Mouse (Mus musculus): Measurements from ENCODE around the gene Cpne5. TPM values are rescaled to one million over a fixed set of nuclear protein-coding genes. Genes with fewer than 3 reads are reported as not detected.
"Not testable (repeated sequence)": the region's sequence is repeated elsewhere in the genome, so short reads cannot be mapped to it uniquely, and the experiment has no call there.

The Cpne5 gene
- polyA plus RNA-seq, 1 experiment from 2014 or later, result 17.2 TPM

GRCm38 (mm10) chr17:29260501-29260900 lies 22.5 kb upstream of the Cpne5 start:
- ATAC-seq (no peak), DNase-seq (ENCODE audit: low spot score) (no peak)
- Histone ChIP-seq H3K27me3 (replicated peaks; ENCODE audit: control insufficient read depth, insufficient read depth, low read length) (no peaks in the 10 kb centered on the region), H3K36me3 (ENCODE audit: control insufficient read depth, insufficient read depth, low read length) (peaks cover 49% of the 10 kb centered on the region), H3K4me1 (ENCODE audit: control insufficient read depth, insufficient read depth, low read length) (peaks cover 12% of the 10 kb centered on the region), H3K9me3 (replicated peaks; ENCODE audit: control insufficient read depth, low read length) (no peaks in the 10 kb centered on the region), H3K9ac (ENCODE audit: low read length) (no peak overlapping the region), H3K4me3 (ENCODE audit: low read depth, low read length) (no peak overlapping the region), H3K27ac (ENCODE audit: low read depth, low read length) (no peak overlapping the region), H3K4me2 (ENCODE audit: low read length) (no peak overlapping the region)
- 92% methylated on average over 15 of the region's 15 CpGs for WGBS

DNA sequence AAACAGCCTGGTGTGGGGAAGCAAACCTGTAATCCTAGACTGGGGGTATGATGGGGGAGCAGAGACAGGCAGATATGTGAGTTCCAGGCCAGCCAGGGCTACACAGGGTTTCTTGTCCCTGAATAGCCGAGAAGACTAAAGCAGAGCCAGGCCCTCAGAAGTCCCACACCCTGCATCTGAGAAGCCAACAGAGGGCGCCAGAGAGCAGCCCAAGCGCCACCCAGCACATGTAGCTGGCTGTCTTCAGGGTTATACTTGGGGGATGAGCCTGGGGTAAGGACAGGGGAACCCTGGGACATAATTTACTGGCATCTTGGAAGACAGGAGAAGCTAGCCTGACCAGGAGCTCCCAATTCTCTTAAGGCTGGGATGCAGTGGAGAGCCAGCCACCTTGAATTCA lies 21.5 kb upstream of the Cpne5 start:
- H3K9ac ChIP-seq (ENCODE audit: low read length), result no peak overlapping the region
- DNase-seq (ENCODE audit: low spot score) (peak; percentile 83), ATAC-seq (peak; percentile 72)
- H3K4me3 ChIP-seq (ENCODE audit: low read depth, low read length), result no peak overlapping the region
- no peak overlapping the region for H3K27ac ChIP-seq (ENCODE audit: low read depth, low read length)
- H3K4me1 ChIP-seq (ENCODE audit: control insufficient read depth, insufficient read depth, low read length), result peaks cover 10% of the 10 kb centered on the region
- H3K9me3 ChIP-seq (replicated peaks; ENCODE audit: control insufficient read depth, low read length), result no peaks in the 10 kb centered on the region
- H3K4me2 ChIP-seq (ENCODE audit: low read length), result no peak overlapping the region
- peaks cover 50% of the 10 kb centered on the region for H3K36me3 ChIP-seq (ENCODE audit: control insufficient read depth, insufficient read depth, low read length)
- WGBS, result 4% methylated on average over 3 of the region's 3 CpGs
- H3K27me3 ChIP-seq (replicated peaks; ENCODE audit: control insufficient read depth, insufficient read depth, low read length), result no peaks in the 10 kb centered on the region

- WGBS, result 96% methylated on average over 2 of the region's 2 CpGs
- H3K9ac ChIP-seq (ENCODE audit: low read length), result no peak overlapping the region
Measured at GRCm38 (mm10) chr17:29258921-29259320, 21.0 kb upstream of the Cpne5 start.

GRCm38 (mm10) chr17:29258025-29258558 lies 20.1 kb upstream of the Cpne5 start:
- H3K4me2 ChIP-seq (ENCODE audit: low read length), result no peak overlapping the region
- H3K27ac ChIP-seq (ENCODE audit: low read depth, low read length), result no peak overlapping the region
- H3K9me3 ChIP-seq (replicated peaks; ENCODE audit: control insufficient read depth, low read length), result no peaks in the 10 kb centered on the region
- H3K4me3 ChIP-seq (ENCODE audit: low read depth, low read length), result no peak overlapping the region
- no peaks in the 10 kb centered on the region for H3K27me3 ChIP-seq (replicated peaks; ENCODE audit: control insufficient read depth, insufficient read depth, low read length)
- no peak overlapping the region for H3K9ac ChIP-seq (ENCODE audit: low read length)
- peaks cover 4% of the 10 kb centered on the region for H3K4me1 ChIP-seq (ENCODE audit: control insufficient read depth, insufficient read depth, low read length)
- ATAC-seq (no peak), DNase-seq (ENCODE audit: low spot score) (no peak)
- H3K36me3 ChIP-seq (ENCODE audit: control insufficient read depth, insufficient read depth, low read length), result peaks cover 54% of the 10 kb centered on the region
- WGBS, result 89% methylated on average over 10 of the region's 10 CpGs

More at GRCm38 (mm10) chr17:29258921-29259320, 21.0 kb upstream of the Cpne5 start:
- Histone ChIP-seq H3K9me3 (replicated peaks; ENCODE audit: control insufficient read depth, low read length) (no peaks in the 10 kb centered on the region), H3K4me2 (ENCODE audit: low read length) (no peak overlapping the region), H3K27ac (ENCODE audit: low read depth, low read length) (no peak overlapping the region), H3K4me1 (ENCODE audit: control insufficient read depth, insufficient read depth, low read length) (peaks cover 6% of the 10 kb centered on the region), H3K27me3 (replicated peaks; ENCODE audit: control insufficient read depth, insufficient read depth, low read length) (no peaks in the 10 kb centered on the region), H3K4me3 (ENCODE audit: low read depth, low read length) (no peak overlapping the region), H3K36me3 (ENCODE audit: control insufficient read depth, insufficient read depth, low read length) (peaks cover 51% of the 10 kb centered on the region)
- DNase-seq (ENCODE audit: low spot score) (no peak), ATAC-seq (no peak)

DNA sequence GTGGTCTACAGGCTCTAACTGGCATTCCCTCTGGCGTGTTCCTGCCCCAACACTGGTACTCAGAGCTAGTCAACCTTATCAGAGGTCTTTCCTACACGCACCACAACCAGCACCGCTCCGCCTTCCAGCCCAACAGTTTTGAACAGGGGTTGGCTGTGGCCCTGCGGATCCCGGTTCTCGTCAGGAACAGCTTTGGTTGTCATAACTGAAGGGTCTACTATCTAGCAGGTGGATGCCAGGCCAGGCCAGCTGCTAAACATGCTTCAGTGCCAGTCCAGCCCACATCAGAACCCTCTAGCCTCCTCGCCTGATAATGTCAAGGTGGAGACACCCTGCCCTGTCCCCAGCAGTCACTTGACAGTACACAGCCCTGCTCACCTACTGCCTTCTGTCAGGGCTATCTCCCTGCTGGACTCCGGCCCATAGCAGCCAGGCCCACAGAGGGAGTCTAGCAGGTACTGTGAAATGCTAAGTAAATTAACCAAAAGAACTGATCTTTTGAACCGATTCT lies 19.1 kb upstream of the Cpne5 start:
- no peak for ATAC-seq
- Histone ChIP-seq H3K4me1 (ENCODE audit: control insufficient read depth, insufficient read depth, low read length) (peaks cover 4% of the 10 kb centered on the region), H3K4me2 (ENCODE audit: low read length) (no peak overlapping the region), H3K27me3 (replicated peaks; ENCODE audit: control insufficient read depth, insufficient read depth, low read length) (no peaks in the 10 kb centered on the region), H3K9ac (ENCODE audit: low read length) (no peak overlapping the region), H3K9me3 (replicated peaks; ENCODE audit: control insufficient read depth, low read length) (no peaks in the 10 kb centered on the region), H3K36me3 (ENCODE audit: control insufficient read depth, insufficient read depth, low read length) (peaks cover 60% of the 10 kb centered on the region), H3K27ac (ENCODE audit: low read depth, low read length) (no peak overlapping the region), H3K4me3 (ENCODE audit: low read depth, low read length) (no peak overlapping the region)
- DNase-seq (ENCODE audit: low spot score), result no peak
- 95% methylated on average over 10 of the region's 10 CpGs for WGBS

GRCm38 (mm10) chr17:29256507-29256906 lies 18.5 kb upstream of the Cpne5 start:
- no peaks in the 10 kb centered on the region for H3K27me3 ChIP-seq (replicated peaks; ENCODE audit: control insufficient read depth, insufficient read depth, low read length)
- H3K27ac ChIP-seq (ENCODE audit: low read depth, low read length), result no peak overlapping the region
- H3K9me3 ChIP-seq (replicated peaks; ENCODE audit: control insufficient read depth, low read length), result no peaks in the 10 kb centered on the region
- H3K4me3 ChIP-seq (ENCODE audit: low read depth, low read length), result no peak overlapping the region
- no peak for ATAC-seq
- WGBS, result 94% methylated on average over 6 of the region's 6 CpGs
- H3K4me2 ChIP-seq (ENCODE audit: low read length), result no peak overlapping the region
- peaks cover 63% of the 10 kb centered on the region for H3K36me3 ChIP-seq (ENCODE audit: control insufficient read depth, insufficient read depth, low read length)
- H3K4me1 ChIP-seq (ENCODE audit: control insufficient read depth, insufficient read depth, low read length), result peaks cover 7% of the 10 kb centered on the region
- H3K9ac ChIP-seq (ENCODE audit: low read length), result no peak overlapping the region
- DNase-seq (ENCODE audit: low spot score), result no peak

GRCm38 (mm10) chr17:29254784-29255183 lies 16.8 kb upstream of the Cpne5 start:
- DNase-seq (ENCODE audit: low spot score); H3K27me3 ChIP-seq (replicated peaks; ENCODE audit: control insufficient read depth, insufficient read depth, low read length); H3K4me1 ChIP-seq (ENCODE audit: control insufficient read depth, insufficient read depth, low read length); ATAC-seq; H3K9ac ChIP-seq (ENCODE audit: low read length); H3K4me2 ChIP-seq (ENCODE audit: low read length); H3K27ac ChIP-seq (ENCODE audit: low read depth, low read length); H3K4me3 ChIP-seq (ENCODE audit: low read depth, low read length); H3K9me3 ChIP-seq (replicated peaks; ENCODE audit: control insufficient read depth, low read length): not testable (repeated sequence)
- WGBS, result 92% methylated on average over 6 of the region's 6 CpGs
- H3K36me3 ChIP-seq (ENCODE audit: control insufficient read depth, insufficient read depth, low read length), result peaks cover 65% of the 10 kb centered on the region

- 92% methylated on average over 9 of the region's 9 CpGs for WGBS
- Histone ChIP-seq H3K27ac (ENCODE audit: low read depth, low read length) (no peak overlapping the region), H3K4me3 (ENCODE audit: low read depth, low read length) (no peak overlapping the region), H3K9ac (ENCODE audit: low read length) (no peak overlapping the region), H3K9me3 (replicated peaks; ENCODE audit: control insufficient read depth, low read length) (no peaks in the 10 kb centered on the region), H3K4me1 (ENCODE audit: control insufficient read depth, insufficient read depth, low read length) (peaks cover 7% of the 10 kb centered on the region), H3K27me3 (replicated peaks; ENCODE audit: control insufficient read depth, insufficient read depth, low read length) (no peaks in the 10 kb centered on the region), H3K36me3 (ENCODE audit: control insufficient read depth, insufficient read depth, low read length) (peaks cover 68% of the 10 kb centered on the region), H3K4me2 (ENCODE audit: low read length) (no peak overlapping the region)
- DNase-seq (ENCODE audit: low spot score) (no peak), ATAC-seq (no peak)
Measured at GRCm38 (mm10) chr17:29253684-29254083, 15.7 kb upstream of the Cpne5 start.

DNA sequence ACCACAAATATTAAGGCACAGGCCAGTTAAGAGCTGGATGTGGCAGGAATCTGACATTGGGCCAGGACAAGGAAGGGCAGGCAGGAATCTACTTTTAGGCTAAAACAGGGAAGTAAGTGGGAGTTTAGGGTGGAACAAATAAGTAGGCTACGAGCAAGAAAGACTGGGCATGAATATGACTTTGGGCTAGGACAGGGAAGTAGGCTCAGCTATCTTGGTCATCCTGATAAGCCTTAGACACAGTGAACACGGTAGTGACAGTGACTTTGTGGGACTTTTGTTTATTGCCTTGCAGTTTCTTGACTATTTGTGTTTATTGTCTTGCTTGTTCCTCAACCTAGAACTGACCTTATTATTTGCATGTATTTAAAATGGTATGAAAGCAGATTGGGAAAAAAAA lies 15.3 kb upstream of the Cpne5 start:
- Histone ChIP-seq H3K4me2 (ENCODE audit: low read length) (no peak overlapping the region), H3K27ac (ENCODE audit: low read depth, low read length) (no peak overlapping the region), H3K9me3 (replicated peaks; ENCODE audit: control insufficient read depth, low read length) (no peaks in the 10 kb centered on the region), H3K4me1 (ENCODE audit: control insufficient read depth, insufficient read depth, low read length) (peaks cover 7% of the 10 kb centered on the region), H3K9ac (ENCODE audit: low read length) (no peak overlapping the region), H3K4me3 (ENCODE audit: low read depth, low read length) (no peak overlapping the region), H3K36me3 (ENCODE audit: control insufficient read depth, insufficient read depth, low read length) (peaks cover 64% of the 10 kb centered on the region), H3K27me3 (replicated peaks; ENCODE audit: control insufficient read depth, insufficient read depth, low read length) (no peaks in the 10 kb centered on the region)
- 98% methylated on average over 2 of the region's 2 CpGs for WGBS
- ATAC-seq, result no peak
- DNase-seq (ENCODE audit: low spot score), result no peak
